Mouse (Mus musculus): ENCODE results near the gene Usp42.

DNA sequence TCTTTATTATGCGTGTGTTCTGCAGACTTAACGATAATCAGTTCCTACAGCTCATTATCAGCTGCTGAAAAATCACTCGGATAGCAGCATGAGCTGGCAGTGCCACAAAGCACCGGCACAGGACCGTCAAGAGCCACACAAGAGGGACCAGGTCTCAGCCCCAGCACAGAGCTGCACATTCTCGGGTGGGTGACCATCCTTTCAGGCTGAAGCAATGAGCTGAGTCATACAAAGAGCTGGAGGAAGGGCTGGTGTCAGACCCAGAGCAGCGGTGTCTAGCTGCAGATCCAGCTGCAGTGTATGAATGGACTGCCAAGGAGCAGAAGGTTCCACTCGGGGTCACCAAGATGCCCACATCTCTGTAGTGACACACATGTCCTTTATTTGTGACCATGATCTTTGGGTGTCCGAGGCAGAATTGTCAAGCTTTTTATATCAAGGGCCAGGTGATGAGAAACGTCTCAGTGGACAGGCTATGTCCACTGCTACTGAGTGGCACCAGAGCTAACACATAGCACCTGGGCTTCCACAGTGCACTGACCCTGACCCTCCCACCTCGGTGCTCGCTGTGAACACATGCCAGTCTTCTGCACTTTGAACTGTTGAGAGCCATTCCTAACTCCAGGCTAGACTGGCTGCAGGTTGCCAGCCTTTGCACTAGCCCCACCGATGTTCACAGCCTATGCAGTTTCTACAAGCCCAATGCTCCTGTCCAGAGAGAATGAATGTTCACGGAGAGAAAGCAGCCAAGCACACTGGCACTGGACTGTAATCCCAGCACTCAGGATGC, 19.9 kb downstream of the Usp42 start:
- TF ChIP-seq POLR2A (IDR thresholded peaks at IDR 0.05; ENCODE audit: insufficient read length, low read depth) (no peak), MYOG (IDR thresholded peaks at IDR 0.05; ENCODE audit: control insufficient read depth in 1 of 3, insufficient read depth in 1 of 3, insufficient read length in 2 of 3, low read depth in 2 of 3) (no peak), MYOD1 (IDR thresholded peaks at IDR 0.05; ENCODE audit: control insufficient read depth in 1 of 3, insufficient read length in 2 of 3, low read depth in 2 of 3) (no peak), MAX (IDR thresholded peaks at IDR 0.05; ENCODE audit: low read depth) (no peak), REST (IDR thresholded peaks at IDR 0.05; ENCODE audit: insufficient read depth, insufficient read length) (no peak), USF1 (IDR thresholded peaks at IDR 0.05; ENCODE audit: low read depth) (no peak), TCF12 (IDR thresholded peaks at IDR 0.05; ENCODE audit: insufficient read depth, poor library complexity, severe bottlenecking) (no peak), CEBPB (IDR thresholded peaks at IDR 0.05; ENCODE audit: insufficient read depth, poor library complexity, severe bottlenecking) (no peak), TCF3 (IDR thresholded peaks at IDR 0.05; ENCODE audit: insufficient read length, low read depth) (no peak), POLR2AphosphoS2 (IDR thresholded peaks at IDR 0.05; ENCODE audit: insufficient read length, low read depth) (peak; percentile 26), SRF (IDR thresholded peaks at IDR 0.05; ENCODE audit: control insufficient read depth, insufficient read length, low read depth) (no peak)

Measured in myocyte (in vitro differentiated cells).